Mouse (Mus musculus): Measurements from ENCODE around the gene Adsl.

GRCm38 (mm10) chr15:80910790-80911531 lies 37.3 kb upstream of the Adsl start:
- TF ChIP-seq POLR2A (IDR thresholded peaks at IDR 0.05; ENCODE audit: borderline replicate concordance, low read depth, low read length) (no peak), CTCF (IDR thresholded peaks at IDR 0.05; ENCODE audit: low read depth, low read length) (no peak)
